Mouse (Mus musculus) cerebellum, adult 2 months (tissue): ENCODE measurements around the gene Olfr1507. TPM values are rescaled to one million over a fixed set of nuclear protein-coding genes. Genes with fewer than 3 reads are reported as not detected.

Experiments
- DNase-seq, 2 experiments: peaks; one replicate each; pipeline ENCODE4 v3.0.0; 2021
- H3K27ac ChIP-seq: fragments of 200-500 bp; 2 replicates; pipeline ENCODE4 v1.5.1; 2012; ENCODE audit warnings: low read length, control low read depth, inconsistent platforms; ENCODE audit not compliant: insufficient read depth
- H3K27me3 ChIP-seq: fragments of 200-500 bp; 2 replicates; pipeline ENCODE4 v1.6.1; 2012; ENCODE audit warnings: inconsistent platforms, mild to moderate bottlenecking, low read length, moderate library complexity; ENCODE audit not compliant: control insufficient read depth, insufficient read depth
- H3K4me1 ChIP-seq: fragments of 200-500 bp; 2 replicates; pipeline ENCODE4 v1.6.1; 2011; ENCODE audit warnings: low read length; ENCODE audit not compliant: control insufficient read depth, insufficient read depth
- H3K4me3 ChIP-seq: fragments of 200-500 bp; replicated peaks from 2 replicates; pipeline ENCODE3; 2011; ENCODE audit warnings: mild to moderate bottlenecking, low read depth, low read length, control low read depth; ENCODE audit not compliant: insufficient read depth
- CTCF ChIP-seq: fragments of 200-500 bp; IDR thresholded peaks from 2 replicates; pipeline ENCODE4 v1.5.1; 2011; ENCODE audit warnings: low read depth, mild to moderate bottlenecking, control low read depth, low read length, moderate library complexity, borderline replicate concordance; ENCODE audit not compliant: insufficient read depth
- POLR2A ChIP-seq: fragments of 200-500 bp; IDR thresholded peaks from 2 replicates; pipeline ENCODE4 v1.6.1; 2011; ENCODE audit warnings: low read length, control low read depth, borderline replicate concordance; ENCODE audit not compliant: insufficient read depth
- WGBS: fragments of 180-500 bp; shearing (Covaris S2); methylation state at CpG from one replicate; pipeline ENCODE4 v1.1.7; 2018; 5-methylcytosine and 5-hydroxymethylcytosine counted together
- polyA plus RNA-seq: library from polyadenylated mRNA; depleted of rRNA; stranded (reverse); fragments of >200 nt; gene quantifications from 2 replicates; pipeline ENCODE4 v1.2.3, GENCODE M21; 2012; rRNA removed

The Olfr1507 gene
- polyA plus RNA-seq: not detected in 2 replicates

GRCm38 (mm10) chr14:52495516-52495915 lies at the start of gene Olfr1507:
Gene Olfr1507, minus strand, starts transcription at chr14:52495749.
- no peaks in the 10 kb centered on the region for H3K4me1 ChIP-seq
- 84% methylated on average over 4 of the region's 4 CpGs for WGBS
- H3K4me3 ChIP-seq: no peak within 1 kb of the TSS
- no peak within 1 kb of the TSS for H3K27ac ChIP-seq
- H3K27me3 ChIP-seq: no peaks in the 10 kb centered on the region
- DNase-seq: no peak
- TF ChIP-seq CTCF (no peak), POLR2A (no peak)

DNA sequence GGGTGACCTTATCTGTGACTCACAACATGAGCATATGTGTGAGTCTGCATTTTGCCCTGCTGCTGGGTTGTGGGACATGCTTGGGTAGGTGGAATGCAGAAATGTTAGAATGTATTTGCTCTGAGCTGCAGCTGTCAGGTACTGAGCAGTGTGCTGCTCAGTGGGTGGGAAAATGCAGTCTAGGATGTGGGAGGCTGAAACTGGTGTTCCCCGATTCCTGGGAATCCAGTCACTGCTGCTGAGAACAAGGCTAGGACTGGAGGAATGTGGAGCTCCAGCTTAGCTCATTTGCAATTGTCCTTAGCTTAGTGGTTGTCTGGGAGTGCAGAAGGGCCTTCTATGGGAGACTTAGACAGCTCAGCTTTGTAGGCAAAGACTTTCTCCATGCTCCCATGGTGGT lies 37.8 kb upstream of the Olfr1507 start:
- WGBS: 91% methylated on average over 1 of the region's 1 CpGs
- TF ChIP-seq POLR2A (no peak), CTCF (no peak)

DNA sequence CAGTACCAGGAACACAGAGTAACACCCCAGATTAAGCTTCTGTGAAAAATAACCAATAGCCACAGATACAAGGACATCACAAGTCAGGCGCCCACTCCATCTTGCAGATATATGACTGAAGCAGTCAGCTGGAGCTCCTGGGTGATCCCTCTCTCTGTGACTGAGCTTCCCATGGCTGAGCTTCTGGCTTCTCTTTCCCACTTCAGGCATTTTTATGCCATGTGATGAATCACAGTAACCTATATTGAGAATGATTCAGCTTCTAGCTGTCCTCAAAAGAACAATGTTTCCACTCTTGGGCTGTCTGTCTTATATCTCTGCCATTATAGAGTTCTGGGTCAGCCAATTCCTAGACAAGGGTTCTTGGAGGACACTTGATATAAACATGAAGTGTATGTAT lies 29.4 kb upstream of the Olfr1507 start:
- 76% methylated on average over 1 of the region's 1 CpGs for WGBS
- DNase-seq: no peak
- TF ChIP-seq CTCF (no peak), POLR2A (no peak)
- no peaks in the 10 kb centered on the region for H3K27me3 ChIP-seq
- no peaks in the 10 kb centered on the region for H3K4me1 ChIP-seq
- no peak overlapping the region for H3K4me3 ChIP-seq
- no peak overlapping the region for H3K27ac ChIP-seq

More for the DNA sequence above, 37.8 kb upstream of the Olfr1507 start:
- H3K4me3 ChIP-seq: no peak overlapping the region
- no peaks in the 10 kb centered on the region for H3K4me1 ChIP-seq
- no peak overlapping the region for H3K27ac ChIP-seq
- no peaks in the 10 kb centered on the region for H3K27me3 ChIP-seq
- DNase-seq: no peak

DNA sequence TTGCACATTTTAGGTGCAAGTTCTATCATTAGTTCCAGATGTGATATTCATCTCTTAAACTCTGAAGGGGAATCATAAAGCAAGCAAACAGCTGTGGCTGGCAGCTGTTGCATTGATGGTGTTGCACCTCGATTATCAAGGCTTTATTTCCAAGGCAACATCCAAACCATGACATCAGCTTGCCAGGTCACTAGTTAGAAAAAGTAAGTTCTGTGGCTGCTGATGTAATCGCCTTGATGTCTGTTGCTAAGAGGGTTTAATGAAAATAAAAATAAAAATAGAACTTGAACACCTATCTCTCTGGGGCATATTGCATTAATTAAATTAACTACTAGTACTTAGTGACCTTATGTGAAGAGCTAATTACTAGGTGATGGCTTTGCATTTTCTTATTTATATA lies 28.2 kb downstream of the Olfr1507 start, which contains the start of gene Olfr1508:
Gene Olfr1508, minus strand, starts transcription at position 101 of the 400 bp plus-strand sequence.
- TF ChIP-seq POLR2A (no peak), CTCF (no peak)
- Histone ChIP-seq H3K4me1 (no peaks in the 10 kb centered on the region), H3K27ac (no peak within 1 kb of the TSS), H3K4me3 (no peak within 1 kb of the TSS), H3K27me3 (no peaks in the 10 kb centered on the region)
- WGBS: 59% methylated on average over 2 of the region's 2 CpGs
- DNase-seq: no peak

DNA sequence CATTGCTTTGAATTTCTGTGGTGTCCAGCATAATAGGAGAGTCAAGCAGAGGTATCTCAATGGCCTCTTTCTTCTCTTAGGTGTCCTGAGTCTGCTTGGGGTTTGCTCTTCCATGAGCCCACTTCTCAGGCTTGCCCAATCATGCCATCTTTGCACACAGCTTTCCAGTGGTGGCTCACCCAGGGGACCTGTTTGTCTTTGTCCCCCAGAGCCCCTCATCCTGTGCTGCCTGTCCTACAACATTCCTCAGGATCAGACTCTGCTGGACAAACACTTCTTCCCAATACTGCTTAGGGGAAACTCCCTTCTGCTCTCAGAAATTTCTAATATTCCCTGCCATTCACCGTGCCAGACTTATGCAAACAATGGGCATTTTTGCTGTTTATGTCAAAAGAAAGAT lies 29.8 kb downstream of the Olfr1507 start:
- Histone ChIP-seq H3K4me1 (no peaks in the 10 kb centered on the region), H3K27ac (no peak overlapping the region), H3K4me3 (no peak overlapping the region), H3K27me3 (no peaks in the 10 kb centered on the region)
- WGBS: 90% methylated on average over 1 of the region's 1 CpGs
- TF ChIP-seq CTCF (no peak), POLR2A (no peak)
- DNase-seq: no peak

GRCm38 (mm10) chr14:52461928-52462327 lies 33.6 kb downstream of the Olfr1507 start:
- TF ChIP-seq POLR2A: no peak
- TF ChIP-seq CTCF: no peak
- DNase-seq: no peak
- H3K4me3 ChIP-seq: no peak overlapping the region
- no peaks in the 10 kb centered on the region for H3K27me3 ChIP-seq
- H3K27ac ChIP-seq: no peak overlapping the region
- H3K4me1 ChIP-seq: no peaks in the 10 kb centered on the region

DNA sequence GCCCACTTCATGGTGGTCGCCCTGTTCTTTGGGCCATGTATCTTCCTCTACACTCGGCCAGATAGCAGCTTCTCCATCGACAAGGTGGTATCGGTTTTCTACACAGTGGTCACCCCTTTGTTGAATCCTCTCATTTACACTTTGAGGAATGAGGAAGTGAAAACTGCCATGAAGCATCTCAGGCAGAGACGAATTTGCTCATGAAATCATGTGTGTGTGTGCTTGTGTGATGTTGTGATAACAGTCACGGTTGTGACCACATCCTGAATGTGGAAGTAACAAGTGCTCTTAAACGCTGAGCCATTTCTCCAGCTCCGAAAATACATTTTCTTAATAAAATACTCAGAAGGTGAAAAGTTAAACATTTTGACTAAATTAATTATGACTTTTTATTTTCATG lies 44.4 kb downstream of the Olfr1507 start:
- Histone ChIP-seq H3K27me3 (no peaks in the 10 kb centered on the region), H3K4me1 (no peaks in the 10 kb centered on the region), H3K4me3 (no peak overlapping the region), H3K27ac (no peak overlapping the region)
- TF ChIP-seq CTCF (no peak), POLR2A (no peak)
- DNase-seq: no peak
- WGBS: 87% methylated on average over 8 of the region's 8 CpGs

GRCm38 (mm10) chr14:52442690-52443089 lies 52.9 kb downstream of the Olfr1507 start, which contains the start of gene Olfr1509:
Gene Olfr1509, plus strand, starts transcription at chr14:52442990.
- Histone ChIP-seq H3K27ac (no peak within 1 kb of the TSS), H3K4me3 (no peak within 1 kb of the TSS), H3K27me3 (no peaks in the 10 kb centered on the region), H3K4me1 (no peaks in the 10 kb centered on the region)
- no peak for DNase-seq
- TF ChIP-seq CTCF (no peak), POLR2A (no peak)

Other genes starting within 250 kb of the Olfr1507 start
- 66.8 and 67.6 TPM in 2 replicates for gene Chd8, start 238.0 kb downstream of the Olfr1507 start, polyA plus RNA-seq
- 40.2 and 45.2 TPM in 2 replicates for gene Tox4, start 216.6 kb downstream of the Olfr1507 start, polyA plus RNA-seq
- 37.0 and 37.7 TPM in 2 replicates for gene Rab2b, start 216.2 kb downstream of the Olfr1507 start, polyA plus RNA-seq
- 36.4 and 40.6 TPM in 2 replicates for gene Mettl3, start 190.6 kb downstream of the Olfr1507 start, polyA plus RNA-seq
- gene Sall2, start 167.0 kb downstream of the Olfr1507 start, polyA plus RNA-seq: 60.0 TPM in 2 replicates
- not detected in 2 replicates for gene Olfr1513, start 139.3 kb downstream of the Olfr1507 start, polyA plus RNA-seq
- not detected in 2 replicates for gene Olfr1512, start 116.6 kb downstream of the Olfr1507 start, polyA plus RNA-seq
- gene Olfr1511, start 98.4 kb downstream of the Olfr1507 start, polyA plus RNA-seq: not detected in 2 replicates
- gene Olfr1510, start 81.4 kb downstream of the Olfr1507 start, polyA plus RNA-seq: not detected in 2 replicates
- gene Olfr1509, start 52.8 kb downstream of the Olfr1507 start, polyA plus RNA-seq: not detected in 2 replicates
- not detected in 2 replicates for gene Olfr1508, start 28.3 kb downstream of the Olfr1507 start, polyA plus RNA-seq